7 mouse cellular contexts compared by ENCODE assay signal in the genomic region with DNA sequence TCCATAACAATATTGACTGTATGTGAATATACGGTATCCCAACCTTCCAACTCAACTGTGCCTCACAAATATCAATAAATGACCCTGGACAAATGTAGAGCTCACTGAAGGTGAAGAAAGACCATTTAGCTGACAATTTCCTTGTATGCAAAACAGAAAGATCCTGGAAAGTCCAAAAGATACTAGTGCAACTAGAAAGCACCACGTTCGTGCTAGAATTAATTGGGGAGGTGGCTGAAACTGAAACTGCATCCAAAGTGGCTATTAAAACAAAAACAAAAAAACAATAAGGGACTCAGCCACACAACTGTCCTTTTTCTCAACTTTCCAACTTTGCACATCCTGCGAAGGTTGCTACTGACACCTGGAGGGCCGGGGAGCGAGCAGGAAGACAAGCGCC. TPM values are rescaled to one million over a fixed set of nuclear protein-coding genes. Genes with fewer than 3 reads are reported as not detected.
A peak's percentile ranks its signal among the peaks of the same experiment; 100 is the strongest.
DNase-seq lines count a peak whose midpoint lies in the region; ATAC-seq and TF ChIP-seq lines count a peak whose summit lies in the region.

No protein-coding gene starts in this region.

- DNase-seq in lung, postnatal 14 days = no peak
- DNase-seq in forebrain, embryonic 10.5 days (ENCODE audit: extremely low spot score, low spot score) = no peak
- DNase-seq in limb, embryonic 11.5 days (ENCODE audit: low spot score) = no peak
- no peak for DNase-seq in spleen, adult 18-20 months
- no peak for DNase-seq in right cerebral cortex, postnatal 14 days

- H3K27me3 ChIP-seq in lung, embryonic 15.5 days = no peaks in the 10 kb centered on the region
- no peaks in the 10 kb centered on the region for H3K27me3 ChIP-seq in forebrain, embryonic 10.5 days (ENCODE audit: poor library complexity, severe bottlenecking)
- H3K27me3 ChIP-seq in limb, embryonic 11.5 days (ENCODE audit: control insufficient read depth, insufficient read depth, low read length) = no peaks in the 10 kb centered on the region

- 6% methylated on average over 7 of the region's 7 CpGs for WGBS in lung, embryonic 15.5 days
- 9% methylated on average over 7 of the region's 7 CpGs for WGBS in forebrain, embryonic 10.5 days
- 9% methylated on average over 7 of the region's 7 CpGs for WGBS in limb, embryonic 11.5 days
- WGBS in olfactory bulb, adult 2 months = 6% methylated on average over 7 of the region's 7 CpGs

- peak overlapping the region; percentile 65 for H3K4me3 ChIP-seq in lung, embryonic 15.5 days
- H3K4me3 ChIP-seq in forebrain, embryonic 10.5 days = peak overlapping the region; percentile 80
- peak overlapping the region; percentile 67 for H3K4me3 ChIP-seq in limb, embryonic 11.5 days (ENCODE audit: low read depth, low read length)
- H3K4me3 ChIP-seq in olfactory bulb, adult 2 months (ENCODE audit: insufficient read depth, low read depth, low read length) = peak overlapping the region; percentile 97

- peak overlapping the region; percentile 71 for H3K27ac ChIP-seq in lung, embryonic 15.5 days
- peak overlapping the region; percentile 94 for H3K27ac ChIP-seq in forebrain, embryonic 10.5 days
- H3K27ac ChIP-seq in limb, embryonic 11.5 days (replicated peaks; ENCODE audit: low read depth, low read length) = 0 out of 2 replicates have a peak overlapping the region, but pooled peaks have one; percentile 15
- H3K27ac ChIP-seq in olfactory bulb, adult 2 months (ENCODE audit: insufficient read depth, low read depth, low read length) = peak overlapping the region; percentile 50; the same call in 1 of the 2 replicates

- no peak for TF ChIP-seq POLR2A in olfactory bulb, adult 2 months (IDR thresholded peaks at IDR 0.05; ENCODE audit: insufficient read depth, low read depth, low read length)

- H3K4me1 ChIP-seq in lung, embryonic 15.5 days = peaks cover 22% of the 10 kb centered on the region
- H3K4me1 ChIP-seq in forebrain, embryonic 10.5 days = peaks cover 22% of the 10 kb centered on the region
- no peaks in the 10 kb centered on the region for H3K4me1 ChIP-seq in limb, embryonic 11.5 days (ENCODE audit: control insufficient read depth, insufficient read depth, low read length)
- peaks cover 9% of the 10 kb centered on the region for H3K4me1 ChIP-seq in olfactory bulb, adult 2 months (ENCODE audit: control insufficient read depth, insufficient read depth, low read length)

- no peak for ATAC-seq in lung, embryonic 15.5 days (ENCODE audit: borderline replicate concordance, extremely low read depth, low FRiP score, low TSS enrichment)
- no peak for ATAC-seq in limb, embryonic 11.5 days (ENCODE audit: insufficient number of reproducible peaks, low FRiP score, low TSS enrichment, low read depth)

- peaks cover 4% of the 10 kb centered on the region; the same call in 1 of the 2 replicates for H3K36me3 ChIP-seq in lung, embryonic 15.5 days
- H3K36me3 ChIP-seq in forebrain, embryonic 10.5 days (replicated peaks) = peaks cover 5% of the 10 kb centered on the region
- H3K36me3 ChIP-seq in limb, embryonic 11.5 days (ENCODE audit: control insufficient read depth, insufficient read depth, low read length) = no peaks in the 10 kb centered on the region

- H3K9me3 ChIP-seq in lung, embryonic 15.5 days = no peaks in the 10 kb centered on the region
- no peaks in the 10 kb centered on the region for H3K9me3 ChIP-seq in forebrain, embryonic 10.5 days
- no peaks in the 10 kb centered on the region for H3K9me3 ChIP-seq in limb, embryonic 11.5 days (ENCODE audit: control insufficient read depth, low read length)

- peak overlapping the region; percentile 72 for H3K9ac ChIP-seq in lung, embryonic 15.5 days
- H3K9ac ChIP-seq in limb, embryonic 11.5 days (ENCODE audit: low read length) = peak overlapping the region; percentile 69

- peak overlapping the region; percentile 63 for H3K4me2 ChIP-seq in lung, embryonic 15.5 days
- H3K4me2 ChIP-seq in limb, embryonic 11.5 days (ENCODE audit: low read depth, severe bottlenecking) = peak overlapping the region; percentile 34

- TF ChIP-seq CTCF in olfactory bulb, adult 2 months (IDR thresholded peaks at IDR 0.05; ENCODE audit: insufficient read depth, low read depth, low read length) = no peak

RNA-seq across cellular contexts. Expression of gene Nde1, which starts 4.5 kb away (rescaled TPM):
- polyA plus RNA-seq in lung, embryonic 15.5 days (2015; fragmentation: Nextera tagmentation; extraction: Ambion mirVana) = 137 and 143 TPM in 2 replicates
- 214 and 215 TPM in 2 replicates for polyA plus RNA-seq in forebrain, embryonic 10.5 days (2016; fragmentation: Nextera tagmentation; extraction: Ambion mirVana)
- polyA plus RNA-seq in limb, embryonic 11.5 days (2014; fragmentation: Nextera tagmentation; extraction: Ambion mirVana) = 187 and 189 TPM in 2 replicates
- polyA plus RNA-seq in olfactory bulb, adult 2 months (2012; ENCODE audit: insufficient read depth, insufficient read length, low replicate concordance, missing spikeins) = not detected in 2 replicates

RNA-seq across cellular contexts. Expression of gene Marf1, which starts 4.6 kb away (rescaled TPM):
- polyA plus RNA-seq in lung, embryonic 15.5 days (2015; fragmentation: Nextera tagmentation; extraction: Ambion mirVana) = 15.1 and 15.4 TPM in 2 replicates
- polyA plus RNA-seq in forebrain, embryonic 10.5 days (2016; fragmentation: Nextera tagmentation; extraction: Ambion mirVana) = 14.6 TPM in 2 replicates
- 21.4 TPM in 2 replicates for polyA plus RNA-seq in limb, embryonic 11.5 days (2014; fragmentation: Nextera tagmentation; extraction: Ambion mirVana)
- 65.1 TPM in 1 of 2 replicates, not detected in the other for polyA plus RNA-seq in olfactory bulb, adult 2 months (2012; ENCODE audit: insufficient read depth, insufficient read length, low replicate concordance, missing spikeins)

Comparison
In these comparisons a context has a peak if more than half of its experiments do, and no peak if none do; other contexts are left out.
1. H3K27ac ChIP-seq: peak in every context shown above with its lines; median percentile 94 in forebrain, embryonic 10.5 days; 71 in lung, embryonic 15.5 days; 50 in olfactory bulb, adult 2 months; 15 in limb, embryonic 11.5 days.